Mouse (Mus musculus): Measurements from ENCODE around the gene Rnf169. TPM values are rescaled to one million over a fixed set of nuclear protein-coding genes. Genes with fewer than 3 reads are reported as not detected.
"Not testable (repeated sequence)": the region's sequence is repeated elsewhere in the genome, so short reads cannot be mapped to it uniquely, and the experiment has no call there.

The Rnf169 gene
- polyA plus RNA-seq, 2 experiments = 1.6 to 2.2 TPM

DNA sequence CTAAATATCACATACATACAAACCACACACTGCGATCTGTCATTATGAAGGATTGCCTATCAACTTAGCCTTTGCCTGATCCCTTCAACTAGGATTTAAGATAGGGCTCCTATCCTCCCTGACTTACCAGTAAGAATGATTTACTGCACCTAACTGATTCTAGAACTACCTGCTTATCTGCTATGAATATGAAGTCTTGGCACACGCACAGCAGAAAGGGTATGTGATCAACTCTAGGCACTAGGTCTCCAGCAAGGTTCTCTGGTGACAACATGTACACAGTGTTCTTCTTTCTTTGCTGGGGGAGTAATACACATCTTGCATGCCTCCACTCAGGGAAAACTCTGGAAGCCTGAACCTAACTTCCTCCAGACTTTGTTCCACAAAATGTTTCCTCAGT is 18.7 kb downstream of the Rnf169 start:
- no peaks in the 10 kb centered on the region for H3K36me3 ChIP-seq (replicated peaks; ENCODE audit: control insufficient read depth, insufficient read depth, low read depth)
- H3K9me3 ChIP-seq (ENCODE audit: control insufficient read depth, low read length) = no peaks in the 10 kb centered on the region
- WGBS (ENCODE audit: insufficient replicate concordance) = 36% methylated on average over 2 of the region's 2 CpGs
- ATAC-seq (ENCODE audit: insufficient read depth) (no peak), DNase-seq (ENCODE audit: low read depth in 3 of 3, low spot score in 3 of 3) (no peak)
- TF ChIP-seq CTCF (IDR thresholded peaks at IDR 0.05; ENCODE audit: low read depth) = no peak
- H3K9ac ChIP-seq (replicated peaks) = no peak overlapping the region
- no peak overlapping the region for H3K4me3 ChIP-seq (ENCODE audit: insufficient read depth in 1 of 2, low read depth in 2 of 2, low read length in 2 of 2)
- peaks cover 6 to 20% of the 10 kb centered on the region in 2 experiments for H3K4me1 ChIP-seq (replicated peaks; ENCODE audit: control insufficient read depth in 2 of 2, insufficient read depth in 2 of 2, low read length in 1 of 2)
- no peak overlapping the region for H3K4me2 ChIP-seq (ENCODE audit: low read depth)
- no peak overlapping the region for H3K27ac ChIP-seq
- no peaks in the 10 kb centered on the region for H3K27me3 ChIP-seq (ENCODE audit: control insufficient read depth, insufficient read depth, low read length)

DNA sequence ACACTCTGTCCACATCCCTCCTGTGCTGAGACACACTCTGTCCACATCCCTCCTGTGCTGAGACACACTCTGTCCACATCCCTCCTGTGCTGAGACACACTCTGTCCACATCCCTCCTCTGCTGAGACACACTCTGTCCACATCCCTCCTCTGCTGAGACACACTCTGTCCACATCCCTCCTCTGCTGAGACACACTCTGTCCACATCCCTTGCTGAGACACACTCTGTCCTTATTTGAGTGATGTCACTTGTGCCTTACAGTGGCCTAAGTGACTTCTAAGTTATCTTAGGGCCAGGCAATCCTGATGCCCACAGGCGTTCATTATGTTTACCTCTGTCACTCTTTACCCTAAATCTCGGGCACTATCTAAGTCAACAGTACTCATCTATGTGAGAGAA is 19.7 kb downstream of the Rnf169 start:
- H3K9ac ChIP-seq (replicated peaks); H3K27me3 ChIP-seq (ENCODE audit: control insufficient read depth, insufficient read depth, low read length); H3K36me3 ChIP-seq (replicated peaks; ENCODE audit: control insufficient read depth, insufficient read depth, low read depth); DNase-seq (ENCODE audit: low read depth in 3 of 3, low spot score in 3 of 3); H3K9me3 ChIP-seq (ENCODE audit: control insufficient read depth, low read length); H3K27ac ChIP-seq; H3K4me2 ChIP-seq (ENCODE audit: low read depth); ATAC-seq (ENCODE audit: insufficient read depth); H3K4me3 ChIP-seq (ENCODE audit: insufficient read depth in 1 of 2, low read depth in 2 of 2, low read length in 2 of 2): not testable (repeated sequence)
- 50% methylated on average over 2 of the region's 2 CpGs for WGBS (ENCODE audit: insufficient replicate concordance)
- peaks cover 6 to 15% of the 10 kb centered on the region in 2 experiments for H3K4me1 ChIP-seq (replicated peaks; ENCODE audit: control insufficient read depth in 2 of 2, insufficient read depth in 2 of 2, low read length in 1 of 2)

DNA sequence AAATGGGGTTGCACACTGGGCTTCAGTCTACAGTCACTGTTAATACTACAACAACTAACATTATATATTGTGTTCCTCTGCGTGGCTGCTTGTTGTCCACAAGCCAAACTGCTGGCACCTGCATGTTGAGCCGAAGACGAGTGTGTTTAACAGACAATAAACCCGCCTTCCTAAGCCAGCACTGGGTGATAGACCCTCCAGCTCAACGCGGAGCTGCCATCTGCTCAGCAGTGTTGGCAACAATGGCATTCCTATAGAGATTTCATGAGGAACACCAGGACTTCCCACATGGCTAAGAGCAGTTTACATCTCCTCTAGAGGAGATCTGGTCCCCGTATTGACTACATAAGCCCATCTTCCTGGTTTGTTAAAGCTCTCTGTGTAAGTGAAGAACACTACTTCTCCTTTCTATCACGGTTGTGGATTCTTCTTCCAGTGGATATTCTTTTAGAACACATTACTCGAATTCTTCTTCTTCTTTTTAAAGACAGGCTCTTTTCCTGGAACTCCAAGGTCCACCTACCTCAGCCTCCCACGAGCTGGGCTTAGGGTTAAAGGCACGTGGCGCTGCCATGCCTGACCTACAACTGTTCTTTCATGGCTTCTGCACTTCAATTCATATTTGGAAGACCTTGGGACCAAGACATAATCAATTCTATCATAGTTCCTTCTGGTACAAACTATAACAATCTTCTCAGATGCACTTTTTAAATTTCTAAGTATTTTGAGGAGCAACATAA is 22.9 kb downstream of the Rnf169 start:
- peaks cover 3 to 5% of the 10 kb centered on the region in 2 experiments; a peak in 3 of 4 replicates for H3K4me1 ChIP-seq (replicated peaks; ENCODE audit: control insufficient read depth in 2 of 2, insufficient read depth in 2 of 2, low read length in 1 of 2)
- H3K9ac ChIP-seq (replicated peaks) = no peak overlapping the region
- no peak for DNase-seq (ENCODE audit: low read depth in 3 of 3, low spot score in 3 of 3)
- H3K27ac ChIP-seq = no peak overlapping the region
- ATAC-seq (ENCODE audit: insufficient read depth) = no peak
- H3K9me3 ChIP-seq (ENCODE audit: control insufficient read depth, low read length) = no peaks in the 10 kb centered on the region
- H3K36me3 ChIP-seq (replicated peaks; ENCODE audit: control insufficient read depth, insufficient read depth, low read depth) = no peaks in the 10 kb centered on the region
- WGBS (ENCODE audit: insufficient replicate concordance) = 59% methylated on average over 12 of the region's 12 CpGs
- no peaks in the 10 kb centered on the region for H3K27me3 ChIP-seq (ENCODE audit: control insufficient read depth, insufficient read depth, low read length)
- no peak overlapping the region for H3K4me2 ChIP-seq (ENCODE audit: low read depth)
- TF ChIP-seq CTCF (IDR thresholded peaks at IDR 0.05; ENCODE audit: low read depth) = no peak
- TF ChIP-seq EP300 (IDR thresholded peaks at IDR 0.05; ENCODE audit: low read depth) = no peak
- H3K4me3 ChIP-seq (ENCODE audit: insufficient read depth in 1 of 2, low read depth in 2 of 2, low read length in 2 of 2) = no peak overlapping the region

DNA sequence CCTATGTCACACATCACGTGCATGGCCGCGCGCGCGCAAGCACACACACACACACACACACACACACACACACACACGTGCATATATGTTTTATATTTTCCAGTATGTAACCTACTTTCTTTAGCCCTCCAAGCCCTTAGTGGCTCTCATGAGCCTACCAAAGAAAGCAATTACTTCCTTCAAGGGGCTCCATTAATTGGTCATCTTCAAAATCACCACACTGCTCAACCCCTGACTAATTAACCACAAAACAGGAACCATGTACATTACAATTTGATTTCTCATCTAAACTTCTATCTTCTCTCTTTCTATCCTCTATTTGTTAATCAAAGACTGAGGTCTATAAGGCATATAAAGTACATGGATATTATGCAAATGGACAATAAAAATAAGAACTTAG is 24.2 kb downstream of the Rnf169 start:
- Histone ChIP-seq H3K4me3 (ENCODE audit: insufficient read depth in 1 of 2, low read depth in 2 of 2, low read length in 2 of 2) (no peak overlapping the region), H3K9ac (replicated peaks) (no peak overlapping the region), H3K36me3 (replicated peaks; ENCODE audit: control insufficient read depth, insufficient read depth, low read depth) (no peaks in the 10 kb centered on the region), H3K4me2 (ENCODE audit: low read depth) (no peak overlapping the region), H3K27me3 (ENCODE audit: control insufficient read depth, insufficient read depth, low read length) (no peaks in the 10 kb centered on the region), H3K27ac (no peak overlapping the region), H3K4me1 (replicated peaks; ENCODE audit: control insufficient read depth in 2 of 2, insufficient read depth in 2 of 2, low read length in 1 of 2) (no peaks in the 10 kb centered on the region; a peak in 1 of 4 replicates), H3K9me3 (ENCODE audit: control insufficient read depth, low read length) (no peaks in the 10 kb centered on the region)
- TF ChIP-seq CTCF (IDR thresholded peaks at IDR 0.05; ENCODE audit: low read depth) (no peak), EP300 (IDR thresholded peaks at IDR 0.05; ENCODE audit: low read depth) (no peak)
- no peak for ATAC-seq (ENCODE audit: insufficient read depth)
- WGBS (ENCODE audit: insufficient replicate concordance) = 92% methylated on average over 7 of the region's 7 CpGs
- DNase-seq (ENCODE audit: low read depth in 3 of 3, low spot score in 3 of 3) = no peak

DNA sequence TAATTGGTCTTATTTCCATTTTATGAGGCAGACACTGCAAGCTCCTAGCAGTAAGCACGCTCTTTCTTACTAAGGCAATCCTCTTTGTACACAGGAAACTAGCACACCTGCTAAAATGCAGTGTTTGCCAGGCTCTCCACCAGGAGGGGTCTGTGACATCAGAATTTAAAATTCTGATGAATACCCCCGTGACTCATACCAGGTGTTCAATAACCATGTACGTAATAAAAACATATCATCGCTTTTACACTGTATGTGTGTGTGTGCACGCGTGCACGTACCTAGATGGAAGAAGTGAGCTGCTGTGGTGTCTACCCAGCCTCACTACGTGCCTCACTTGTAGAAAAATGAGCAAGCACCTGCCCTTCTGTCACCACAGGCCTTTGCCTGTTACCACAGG is 26.0 kb downstream of the Rnf169 start:
- no peak for TF ChIP-seq CTCF (IDR thresholded peaks at IDR 0.05; ENCODE audit: low read depth)
- TF ChIP-seq EP300 (IDR thresholded peaks at IDR 0.05; ENCODE audit: low read depth) = no peak
- WGBS (ENCODE audit: insufficient replicate concordance) = 80% methylated on average over 8 of the region's 8 CpGs
- ATAC-seq (ENCODE audit: insufficient read depth) (no peak), DNase-seq (ENCODE audit: low read depth in 3 of 3, low spot score in 3 of 3) (no peak)
- H3K9ac ChIP-seq (replicated peaks) = no peak overlapping the region
- no peaks in the 10 kb centered on the region for H3K4me1 ChIP-seq (replicated peaks; ENCODE audit: control insufficient read depth in 2 of 2, insufficient read depth in 2 of 2, low read length in 1 of 2)
- H3K27ac ChIP-seq = no peak overlapping the region
- H3K27me3 ChIP-seq (ENCODE audit: control insufficient read depth, insufficient read depth, low read length) = no peaks in the 10 kb centered on the region
- H3K4me2 ChIP-seq (ENCODE audit: low read depth) = no peak overlapping the region
- no peaks in the 10 kb centered on the region for H3K36me3 ChIP-seq (replicated peaks; ENCODE audit: control insufficient read depth, insufficient read depth, low read depth)
- no peaks in the 10 kb centered on the region for H3K9me3 ChIP-seq (ENCODE audit: control insufficient read depth, low read length)
- H3K4me3 ChIP-seq (ENCODE audit: insufficient read depth in 1 of 2, low read depth in 2 of 2, low read length in 2 of 2) = no peak overlapping the region
